Mouse (Mus musculus): ENCODE data around the gene Lmntd2.
A peak's percentile ranks its signal among the peaks of the same experiment; 100 is the strongest.
"Not testable (repeated sequence)": the region's sequence is repeated elsewhere in the genome, so short reads cannot be mapped to it uniquely, and the experiment has no call there.

Lmntd2 gene

DNA sequence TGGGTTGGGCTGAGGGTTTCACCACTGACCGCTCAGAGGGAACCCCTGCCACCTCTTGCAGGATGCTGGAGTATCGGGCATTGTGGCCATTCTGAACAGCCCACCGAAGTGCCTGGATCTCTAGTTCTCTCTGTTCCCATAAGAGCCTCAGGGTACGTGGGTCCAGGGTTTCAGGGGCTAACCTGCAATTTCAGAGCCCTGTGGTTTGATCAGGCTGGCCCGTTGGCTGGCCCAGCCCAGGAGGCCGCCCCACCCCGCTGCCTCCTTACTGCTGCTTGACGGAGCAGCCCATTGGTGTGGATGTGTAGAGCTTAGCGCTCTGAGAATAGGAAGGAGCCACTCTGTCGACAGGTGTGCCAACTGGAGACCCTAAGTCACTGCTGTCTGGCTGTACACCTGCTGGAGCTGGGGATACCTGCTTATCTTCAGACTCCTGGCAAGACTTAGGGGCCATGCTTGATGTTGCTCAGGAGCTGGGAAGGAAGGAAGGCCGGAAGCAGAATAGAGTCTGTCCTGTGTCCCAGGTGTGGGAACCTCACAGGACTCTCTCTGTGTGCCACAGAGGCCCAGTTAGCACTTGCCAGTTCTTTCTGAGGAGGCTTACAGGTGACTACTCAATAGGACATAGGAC is at the start of gene Lmntd2:
Lmntd2 (minus strand) TSS at position 476 of the 631 bp plus-strand sequence.
- DNase-seq (ENCODE audit: low spot score): no peak

DNA sequence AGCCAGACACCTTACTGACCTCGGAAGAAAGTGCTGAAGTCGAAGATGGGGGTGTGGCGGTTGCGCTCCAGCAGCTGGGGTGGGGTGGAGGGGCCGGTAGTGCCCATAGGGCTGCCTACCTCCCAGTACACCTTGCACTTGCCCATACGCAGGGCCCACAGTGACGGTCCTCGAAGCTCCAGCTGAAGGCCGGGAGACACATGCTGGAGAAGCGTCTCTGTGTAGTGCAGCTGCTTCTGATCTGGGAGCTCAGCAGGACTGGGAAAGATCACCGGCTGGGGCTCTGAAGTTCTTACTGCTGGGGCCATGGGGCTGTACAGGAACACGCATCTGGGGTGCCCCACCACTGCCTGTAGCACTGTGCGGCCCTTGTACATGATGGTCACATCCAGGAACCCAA is 49.8 kb upstream of the Lmntd2 start:
- no peak for DNase-seq (ENCODE audit: low spot score)

DNA sequence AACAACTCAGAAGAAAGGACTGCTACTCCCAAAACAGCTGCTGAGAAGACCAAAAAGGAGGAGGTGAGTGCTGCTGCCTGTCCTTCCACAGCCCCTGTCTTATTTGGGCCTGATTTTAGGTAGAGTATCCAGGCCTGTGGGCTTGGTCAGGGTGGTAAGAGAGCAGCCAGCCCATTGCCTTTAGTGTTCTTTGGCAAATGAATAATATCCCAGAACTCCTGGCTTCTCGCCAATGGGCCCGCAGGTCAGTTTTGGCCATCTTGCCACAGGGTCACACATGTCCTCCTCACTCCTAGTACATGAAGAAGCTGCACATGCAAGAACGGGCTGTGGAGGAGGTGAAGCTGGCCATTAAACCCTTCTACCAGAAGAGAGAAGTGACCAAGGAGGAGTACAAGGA is 47.6 kb upstream of the Lmntd2 start:
- no peak for DNase-seq (ENCODE audit: low spot score)

DNA sequence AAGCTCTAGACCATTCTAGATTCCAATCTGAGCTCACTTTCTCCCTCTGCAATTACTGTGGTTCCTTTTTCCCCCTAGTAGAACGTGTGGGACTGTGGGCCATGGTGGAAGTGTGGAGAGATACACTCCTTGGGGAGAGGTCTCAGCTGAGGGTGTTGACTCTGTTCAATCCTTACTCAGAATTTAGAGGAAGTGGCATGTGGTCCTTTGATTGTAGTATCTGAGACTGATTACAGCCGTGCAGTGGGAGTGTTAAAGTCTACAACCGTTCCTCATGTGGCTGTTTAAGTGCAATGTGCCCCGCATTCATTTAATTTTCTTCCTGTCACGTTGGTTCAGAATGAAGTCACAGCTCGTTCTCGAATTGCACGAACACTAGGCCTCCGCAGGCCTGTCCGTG is 42.3 kb upstream of the Lmntd2 start:
- DNase-seq (ENCODE audit: low spot score): no peak

DNA sequence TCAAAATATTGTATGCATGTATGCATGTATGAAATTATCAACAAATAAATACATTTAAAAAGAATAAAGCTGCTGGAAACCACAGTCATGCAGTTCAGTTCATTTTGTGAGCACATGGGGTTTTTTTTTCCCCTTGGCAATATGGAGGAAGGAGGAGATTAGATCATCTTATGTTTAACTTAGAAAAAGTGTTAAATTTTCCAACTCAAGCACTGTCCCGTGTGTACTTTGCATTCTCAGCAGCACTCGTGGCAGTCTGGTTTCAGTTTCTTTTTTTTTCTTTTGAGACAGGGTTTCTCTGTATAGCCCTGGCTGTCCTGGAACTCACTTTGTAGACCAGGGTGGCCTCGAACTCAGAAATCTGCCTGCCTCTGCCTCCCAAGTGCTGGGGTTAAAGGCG is 36.6 kb upstream of the Lmntd2 start:
- not testable (repeated sequence) for DNase-seq (ENCODE audit: low spot score)

DNA sequence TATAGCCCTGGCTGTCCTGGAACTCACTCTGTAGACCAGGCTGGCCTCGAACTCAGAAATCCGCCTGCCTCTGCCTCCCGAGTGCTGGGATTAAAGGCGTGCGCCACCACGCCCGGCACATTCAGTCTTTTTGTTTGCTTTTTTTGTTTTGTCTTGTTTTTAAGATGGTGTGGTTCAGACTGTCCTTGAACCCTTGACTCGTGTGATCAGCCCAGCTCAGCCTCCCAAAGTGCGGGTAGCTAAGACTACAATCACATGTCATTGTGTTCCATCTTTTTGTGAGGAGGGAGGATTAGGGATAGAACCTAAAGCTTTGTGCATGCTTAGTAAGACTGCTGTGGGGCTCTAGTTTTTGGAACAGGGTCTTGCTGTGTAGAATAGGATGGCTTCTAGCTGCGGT is 17.7 kb upstream of the Lmntd2 start:
- DNase-seq (ENCODE audit: low spot score): no peak

DNA sequence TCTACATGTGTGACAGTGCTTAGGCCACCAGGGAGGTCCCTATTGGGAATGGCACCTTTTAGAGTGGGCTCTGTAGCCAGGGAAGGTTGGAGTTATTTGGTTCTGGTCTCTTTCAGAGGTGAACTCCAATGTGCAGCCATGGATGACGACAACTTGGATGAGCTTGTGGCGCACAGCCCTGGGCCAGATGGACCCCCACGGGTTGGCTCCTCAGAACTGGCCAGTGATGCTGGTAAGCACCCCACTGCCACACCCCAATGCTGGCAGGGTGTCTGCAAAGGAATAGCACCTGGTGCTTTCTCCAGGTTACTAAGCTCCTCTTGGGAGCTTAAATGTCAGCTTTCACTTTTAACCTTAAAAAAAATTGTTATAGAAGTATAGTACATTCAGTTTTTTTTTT is 17.2 kb upstream of the Lmntd2 start:
- no peak for DNase-seq (ENCODE audit: low spot score)

DNA sequence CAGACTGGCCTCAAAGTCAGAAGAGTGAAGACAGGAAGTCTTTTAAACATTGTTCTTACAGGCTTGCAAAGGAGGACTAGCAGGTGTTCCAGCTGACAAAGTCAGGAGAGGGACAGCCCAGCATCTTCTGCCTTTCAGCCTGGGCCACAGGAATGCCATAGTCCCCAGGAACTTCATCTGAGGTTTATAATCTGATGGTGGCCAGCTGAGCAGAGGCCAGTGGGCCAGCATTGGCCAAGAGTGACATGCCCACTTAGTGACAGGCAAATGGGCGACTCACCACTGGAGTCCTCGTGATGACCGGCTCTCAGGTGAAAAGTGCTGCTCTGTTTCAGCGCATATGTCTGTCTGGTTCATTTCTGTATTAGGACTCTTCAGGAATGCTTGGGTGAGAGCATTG is 16.7 kb upstream of the Lmntd2 start:
- no peak for DNase-seq (ENCODE audit: low spot score)

DNA sequence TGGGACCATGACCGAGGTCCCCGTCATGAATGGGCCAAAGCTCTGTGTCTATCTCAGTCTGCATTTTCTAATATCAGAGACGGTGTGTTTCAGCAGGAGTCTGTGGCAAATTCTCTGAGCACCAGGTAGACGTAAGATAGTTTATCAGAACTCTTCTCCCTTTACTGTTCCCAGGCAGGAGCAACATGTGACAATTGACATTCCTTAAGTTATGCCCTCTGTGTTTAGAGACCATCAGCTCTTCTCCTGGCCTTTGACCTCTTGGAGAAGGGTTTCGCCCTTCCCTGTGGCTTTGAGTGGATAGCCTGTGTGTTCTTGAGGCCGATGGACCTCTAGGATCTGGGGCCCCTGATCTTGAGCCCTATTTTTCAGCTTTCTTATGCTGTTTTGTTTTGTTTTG is 15.8 kb upstream of the Lmntd2 start:
- no peak for DNase-seq (ENCODE audit: low spot score)

DNA sequence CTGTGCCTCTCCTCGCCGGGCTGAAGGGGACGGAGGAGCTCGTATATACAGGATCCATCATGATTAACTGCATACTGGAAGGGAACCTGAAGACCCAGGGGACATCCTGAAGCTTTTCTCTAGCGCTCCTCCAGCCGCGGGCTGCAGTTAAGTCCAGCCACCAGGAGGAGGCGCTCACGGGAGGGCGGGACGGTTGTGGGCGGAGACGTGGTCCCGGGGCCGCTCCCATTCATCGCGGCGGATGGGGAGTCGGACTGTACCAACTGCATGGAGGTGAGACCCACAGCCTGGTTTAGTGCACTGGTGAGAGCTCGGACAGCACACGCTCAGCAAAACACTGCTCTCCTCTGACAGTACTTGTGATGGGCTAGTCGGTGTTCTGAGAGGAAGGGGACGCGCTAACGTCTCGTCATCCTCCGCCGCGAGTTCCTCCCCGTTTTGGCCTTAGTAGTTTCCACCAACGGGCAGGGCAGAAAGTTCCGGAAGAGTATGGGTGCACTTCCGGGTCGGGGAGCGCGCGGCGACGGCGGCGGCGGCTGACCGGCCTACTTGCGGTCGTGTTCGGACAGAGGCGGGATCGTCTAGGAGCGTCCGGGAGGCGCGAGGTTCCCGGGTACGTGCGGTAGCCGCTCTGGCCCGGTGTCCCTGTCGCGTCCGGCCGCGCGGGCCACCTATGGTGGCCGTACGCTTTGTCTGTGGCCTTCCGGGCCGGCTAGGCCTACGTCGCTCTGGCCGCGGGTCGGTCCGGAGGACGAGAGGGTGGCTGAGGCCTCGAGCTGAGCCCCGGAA is 14.6 kb upstream of the Lmntd2 start, which contains the start of gene Phrf1:
Phrf1 (plus strand) TSS at position 506 of the 789 bp plus-strand sequence.
- peak; percentile 94 for DNase-seq (ENCODE audit: low spot score)

DNA sequence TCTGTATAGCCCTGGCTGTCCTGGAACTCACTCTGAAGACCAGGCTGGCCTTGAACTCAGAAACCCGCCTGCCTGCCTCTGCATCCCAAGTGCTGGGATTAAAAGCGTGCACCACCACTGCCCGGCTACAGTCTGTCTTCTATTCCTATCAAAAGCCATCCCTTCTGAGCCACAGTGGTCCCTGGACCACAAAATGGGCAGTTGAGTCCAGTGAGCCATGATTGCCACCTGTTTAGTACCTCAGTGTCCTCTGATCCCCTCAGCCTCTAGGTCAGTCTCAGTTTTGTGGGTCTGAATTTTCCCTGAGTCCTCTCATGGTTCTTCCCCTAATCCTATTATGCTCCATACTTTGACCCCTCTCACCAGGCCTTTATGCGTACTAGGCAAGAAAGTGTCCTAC is 13.9 kb upstream of the Lmntd2 start:
- DNase-seq (ENCODE audit: low spot score): no peak

DNA sequence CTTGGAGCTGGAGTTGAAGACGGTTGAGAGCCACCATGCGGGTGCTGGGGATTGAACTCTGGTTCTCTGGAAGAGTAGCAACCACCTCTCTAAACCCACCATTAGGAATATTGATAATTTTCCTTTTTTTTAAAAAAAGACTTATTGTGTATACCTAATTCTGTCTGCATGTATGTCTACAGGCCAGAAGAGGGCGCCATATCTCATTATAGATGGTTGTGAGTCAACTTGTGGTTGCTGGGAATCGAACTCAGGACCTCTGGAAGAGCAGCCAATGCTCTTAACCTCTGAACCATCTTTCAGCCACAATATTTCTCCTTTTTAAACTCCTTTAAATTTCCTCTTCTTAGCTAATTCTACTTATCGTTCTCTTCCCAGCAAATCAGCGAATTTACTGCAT is 12.7 kb upstream of the Lmntd2 start:
- no peak for DNase-seq (ENCODE audit: low spot score)

DNA sequence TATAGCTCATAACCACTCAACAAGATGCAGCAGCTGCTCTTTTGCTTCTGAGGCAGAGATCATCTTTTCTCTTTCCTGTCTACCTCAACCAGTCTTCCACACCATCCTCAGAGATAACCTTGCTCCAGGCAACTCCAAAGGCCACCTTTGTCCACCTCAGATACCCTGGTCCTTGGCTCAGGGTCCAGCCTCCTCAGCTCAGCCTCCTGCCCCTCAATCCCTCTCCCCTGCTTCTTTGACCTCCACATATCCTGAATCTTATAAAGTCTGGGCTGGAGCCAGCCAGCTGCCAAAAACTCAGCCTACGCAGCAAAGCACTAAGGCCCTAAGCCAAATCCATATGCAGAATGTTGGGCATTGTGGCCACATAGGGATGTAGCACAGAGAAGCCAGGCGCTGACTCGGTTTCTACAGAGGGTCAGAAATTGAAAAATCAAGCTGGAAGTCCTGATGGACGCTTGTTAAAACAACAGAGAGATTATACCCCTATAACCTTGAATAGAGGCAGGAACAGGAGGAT is 8.9 kb upstream of the Lmntd2 start:
- peak; percentile 19 for DNase-seq (ENCODE audit: low spot score)

DNA sequence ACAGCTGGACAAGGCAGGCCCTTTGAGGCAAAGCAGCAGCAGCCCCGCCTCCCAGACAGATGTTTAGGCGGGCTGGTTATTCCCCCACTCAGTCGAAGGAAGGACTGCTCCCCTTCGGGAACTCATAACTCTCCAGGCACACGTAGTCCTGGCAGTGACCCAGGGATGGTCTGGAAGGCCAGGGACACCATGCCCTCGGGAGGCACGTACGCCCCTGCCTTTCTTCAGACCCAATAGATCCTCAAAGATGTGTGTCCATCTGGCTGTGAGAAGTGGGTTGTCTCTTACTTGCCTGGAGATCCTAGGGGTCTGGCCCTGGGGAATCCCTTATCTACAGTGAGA is 8.2 kb upstream of the Lmntd2 start:
- DNase-seq (ENCODE audit: low spot score): no peak

DNA sequence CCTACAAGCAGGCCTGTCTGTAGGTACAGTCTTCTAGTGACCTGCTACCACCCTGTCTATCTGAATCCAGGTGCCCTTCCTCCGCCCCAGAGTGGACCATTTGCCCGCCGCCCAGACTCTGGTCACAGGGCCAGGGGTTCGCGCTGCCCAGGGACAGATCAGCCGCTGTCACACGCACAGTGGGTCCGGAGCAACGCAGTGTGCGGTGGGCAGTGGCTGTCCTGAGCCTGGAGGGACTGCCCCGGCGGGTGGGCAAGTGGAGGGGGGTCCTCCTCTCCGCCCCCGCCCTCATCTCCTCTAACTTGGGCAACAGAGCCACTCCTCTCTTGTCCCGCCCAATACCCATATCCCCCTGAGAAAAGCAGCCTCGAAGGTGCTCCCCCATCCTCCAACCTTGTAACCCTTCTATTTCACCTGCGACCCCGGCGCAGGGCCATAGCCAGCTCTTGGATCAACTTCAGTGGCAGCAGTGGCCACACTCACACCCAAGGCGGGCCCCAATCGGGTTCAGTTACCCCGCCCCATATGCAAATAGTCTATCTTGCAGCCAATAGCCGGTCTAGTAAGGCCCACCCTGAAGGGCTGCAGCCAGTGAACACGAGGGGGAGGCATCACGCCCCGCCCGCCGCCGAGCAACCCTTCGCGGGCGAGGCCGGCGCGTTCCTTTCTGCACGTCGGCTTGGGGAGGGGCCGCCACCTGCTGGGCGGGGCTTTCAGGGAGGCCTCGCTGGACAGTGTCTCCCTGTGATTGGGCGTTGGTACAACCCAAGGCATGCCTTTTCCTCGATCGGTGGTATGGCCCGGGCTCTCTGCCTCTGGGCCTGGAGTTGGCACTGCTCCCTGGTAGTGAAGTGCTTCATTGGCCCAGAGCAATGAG is 7.6 kb upstream of the Lmntd2 start:
- peak; percentile 98 for DNase-seq (ENCODE audit: low spot score)

DNA sequence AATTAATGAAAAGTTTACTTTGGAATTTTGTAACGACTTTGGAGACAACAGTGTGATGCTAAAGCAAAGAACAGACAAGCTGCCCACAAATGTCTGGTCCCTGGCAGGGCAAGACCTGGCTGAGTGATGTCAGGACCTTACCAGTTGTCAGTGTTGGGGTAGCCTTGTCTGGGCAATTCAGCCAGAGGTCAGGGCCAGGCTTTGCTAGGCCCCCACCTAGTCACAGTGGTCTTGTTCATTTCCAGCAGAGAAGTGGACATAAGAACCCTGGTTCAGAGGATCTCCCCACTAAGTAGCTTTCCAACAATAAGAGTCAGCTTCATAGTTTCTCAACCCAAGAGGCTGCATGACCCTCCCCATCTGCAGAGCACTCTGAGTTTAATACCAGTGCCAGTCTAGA is 6.5 kb upstream of the Lmntd2 start:
- DNase-seq (ENCODE audit: low spot score): no peak

DNA sequence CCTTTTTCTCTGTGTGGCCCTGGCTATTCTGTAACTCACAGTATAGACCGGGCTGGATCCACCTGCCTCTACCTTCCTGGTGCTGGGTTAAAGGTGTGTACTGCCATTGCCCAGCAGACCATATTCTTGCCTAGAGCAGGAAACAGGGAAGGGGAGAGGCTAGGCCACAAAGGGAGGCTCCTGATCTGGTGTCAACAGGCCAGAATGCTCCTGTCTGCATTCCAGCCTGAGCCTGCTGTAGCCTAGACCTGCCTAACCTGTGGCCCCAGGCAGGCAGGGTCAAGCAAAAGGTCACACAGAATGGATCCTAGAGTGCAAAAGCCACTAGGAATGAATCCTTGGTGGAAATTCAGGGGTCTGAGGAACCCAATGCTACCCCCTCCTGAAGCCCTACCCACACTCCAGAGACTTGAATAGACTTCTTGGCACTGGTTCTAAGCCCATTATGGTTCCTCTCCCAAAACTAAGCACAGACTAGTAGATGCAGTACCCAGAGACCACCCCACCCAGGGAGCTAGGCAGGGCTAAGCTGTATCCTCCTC is 5.7 kb upstream of the Lmntd2 start:
- DNase-seq (ENCODE audit: low spot score): no peak

DNA sequence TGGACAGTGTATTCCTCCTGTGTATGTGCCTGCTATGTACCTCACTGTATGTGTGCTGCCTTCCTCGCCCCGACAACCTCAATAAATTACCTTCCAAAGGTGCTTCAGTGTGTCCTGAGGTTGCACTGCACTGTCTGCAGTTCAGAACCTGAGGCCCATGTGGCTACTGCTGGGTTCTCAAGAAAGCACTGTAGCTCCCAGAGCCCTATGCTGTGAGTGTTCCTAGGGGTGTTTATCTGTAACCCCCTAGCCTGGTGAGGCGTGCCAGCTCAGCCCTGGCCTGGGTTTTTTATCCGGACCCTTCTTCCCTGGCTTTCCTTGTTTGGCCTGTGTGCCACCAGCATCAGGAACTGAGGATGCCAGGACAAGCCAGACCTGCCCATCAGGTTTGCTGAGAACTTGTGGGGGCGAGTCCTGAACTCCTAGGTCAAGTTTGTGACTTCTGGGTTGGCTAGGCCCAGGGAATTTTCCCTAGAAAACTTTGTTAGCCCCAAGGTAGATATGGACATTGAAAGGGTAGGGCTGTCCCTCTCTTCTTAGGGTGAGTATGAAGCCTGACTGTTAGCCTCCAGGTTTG is 4.8 kb upstream of the Lmntd2 start:
- DNase-seq (ENCODE audit: low spot score): no peak

DNA sequence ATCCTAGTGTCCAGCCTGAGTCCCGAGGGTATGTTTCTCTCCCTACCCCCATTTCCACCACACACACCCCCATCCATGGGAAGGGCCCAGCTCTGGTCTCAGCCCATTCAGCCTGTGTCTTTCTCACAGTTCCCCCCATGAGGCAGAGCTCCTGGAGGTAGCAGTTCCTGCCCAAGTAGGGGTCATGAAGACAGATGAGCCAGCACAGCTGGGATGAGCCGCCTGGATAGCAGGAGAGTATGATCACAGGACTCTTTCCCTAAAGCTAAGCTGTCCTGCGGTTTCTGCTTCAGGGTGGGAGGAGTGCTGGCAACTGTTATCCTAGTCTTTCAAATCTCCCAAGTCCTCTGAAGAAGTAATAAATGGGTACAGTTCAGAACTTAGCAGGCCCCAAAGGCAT is 4.3 kb upstream of the Lmntd2 start:
- DNase-seq (ENCODE audit: low spot score): no peak

DNA sequence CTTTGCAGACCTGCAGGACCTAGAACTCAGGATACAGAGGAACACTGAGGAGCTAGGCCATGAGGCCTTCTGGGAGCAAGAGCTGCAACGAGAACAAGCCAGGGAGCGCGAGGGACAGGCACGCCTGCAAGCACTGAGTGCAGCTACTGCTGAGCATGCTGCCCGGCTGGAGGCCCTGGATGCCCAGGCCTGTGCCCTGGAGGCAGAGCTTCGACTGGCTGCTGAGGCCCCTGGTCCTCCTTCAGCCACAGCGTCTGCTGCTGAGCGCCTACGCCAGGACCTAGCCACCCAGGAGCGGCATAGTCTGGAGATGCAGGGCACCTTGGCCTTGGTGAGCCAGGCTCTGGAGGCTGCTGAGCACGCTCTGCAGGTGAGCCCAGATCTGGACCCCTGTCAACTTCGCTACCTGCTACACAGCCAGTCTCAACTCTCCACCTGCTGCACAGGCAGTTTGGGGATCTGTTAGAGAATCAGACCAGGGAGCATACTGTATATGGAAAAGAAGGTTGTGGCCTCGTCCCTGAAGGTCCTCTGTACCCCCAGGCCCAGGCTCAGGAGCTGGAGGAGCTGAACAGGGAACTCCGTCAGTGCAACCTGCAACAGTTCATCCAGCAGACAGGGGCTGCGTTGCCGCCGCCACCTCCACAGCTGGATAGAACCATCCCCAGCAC is 3.6 kb upstream of the Lmntd2 start:
- DNase-seq (ENCODE audit: low spot score): no peak

DNA sequence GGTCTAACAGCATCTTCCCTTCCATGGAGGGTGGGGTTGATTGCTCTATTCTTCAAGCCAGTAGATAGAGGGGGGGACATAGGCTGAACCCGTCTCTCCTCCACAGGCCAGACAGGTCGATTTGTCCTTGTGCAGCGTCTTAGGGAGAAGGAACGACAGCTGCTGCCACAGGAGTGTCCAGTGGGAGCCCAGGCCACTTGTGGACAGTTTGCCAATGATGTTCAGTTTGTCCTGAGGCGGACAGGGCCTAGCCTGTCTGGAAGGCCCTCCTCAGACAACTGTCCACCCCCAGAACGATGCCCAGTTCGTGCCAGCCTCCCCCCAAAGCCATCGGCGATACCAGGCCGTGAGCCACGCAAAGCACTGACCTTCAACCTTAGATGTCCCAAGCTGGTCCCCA is 3.0 kb upstream of the Lmntd2 start:
- DNase-seq (ENCODE audit: low spot score): no peak
